Mouse (Mus musculus) embryonic fibroblast, embryonic 13.5 days (primary cell): Measurements from ENCODE around the gene Opa3. TPM values are rescaled to one million over a fixed set of nuclear protein-coding genes. Genes with fewer than 3 reads are reported as not detected.

ENCODE experiments used
- H3K27ac ChIP-seq: 2 replicates; pipeline ENCODE4 v1.5.1; 2012; ENCODE audit warnings: low read length, control low read depth, inconsistent platforms; ENCODE audit not compliant: insufficient read depth
- H3K4me1 ChIP-seq: 2 replicates; pipeline ENCODE4 v1.6.1; 2011; ENCODE audit warnings: low read length; ENCODE audit not compliant: control insufficient read depth, insufficient read depth
- H3K4me3 ChIP-seq: 2 replicates; pipeline ENCODE4 v1.5.1; 2011; ENCODE audit warnings: mild to moderate bottlenecking, control low read depth, low read length; ENCODE audit not compliant: insufficient read depth
- CTCF ChIP-seq: IDR thresholded peaks from 2 replicates; pipeline ENCODE4 v1.5.1; 2011; ENCODE audit warnings: mild to moderate bottlenecking, control low read depth, low read length, moderate library complexity, borderline replicate concordance; ENCODE audit not compliant: insufficient read depth
- POLR2A ChIP-seq: IDR thresholded peaks from 2 replicates; pipeline ENCODE4 v1.6.1; 2011; ENCODE audit warnings: low read depth, mild to moderate bottlenecking, control low read depth, low read length, moderate library complexity
- polyA plus RNA-seq: library from polyadenylated mRNA; stranded (reverse); fragments of >200 nt; gene quantifications from 2 replicates; pipeline ENCODE4 v1.2.4, GENCODE M21; 2011; ENCODE audit warnings: low read depth; ENCODE audit not compliant: missing spikeins, insufficient read length

Gene Opa3
- polyA plus RNA-seq, 1 experiment, result 24.4 TPM

- Histone ChIP-seq H3K4me1 (no peaks in the 10 kb centered on the region), H3K27ac (no peak overlapping the region), H3K4me3 (no peak overlapping the region)
- no peak for TF ChIP-seq CTCF
- no peak for TF ChIP-seq POLR2A
Measured at GRCm38 (mm10) chr7:19242005-19242404, 13.9 kb downstream of the Opa3 start.

GRCm38 (mm10) chr7:19243858-19244257 is 15.7 kb downstream of the Opa3 start:
- TF ChIP-seq CTCF, result no peak
- no peak for TF ChIP-seq POLR2A
- no peaks in the 10 kb centered on the region for H3K4me1 ChIP-seq
- H3K4me3 ChIP-seq, result no peak overlapping the region

GRCm38 (mm10) chr7:19245083-19245482 is 16.9 kb downstream of the Opa3 start:
- Histone ChIP-seq H3K4me3 (no peak overlapping the region), H3K27ac (no peak overlapping the region), H3K4me1 (no peaks in the 10 kb centered on the region)
- TF ChIP-seq POLR2A (no peak), CTCF (no peak)

More at GRCm38 (mm10) chr7:19243858-19244257, 15.7 kb downstream of the Opa3 start:
- H3K27ac ChIP-seq, result no peak overlapping the region

GRCm38 (mm10) chr7:19246855-19247254 is 18.7 kb downstream of the Opa3 start:
- Histone ChIP-seq H3K4me3 (no peak overlapping the region), H3K27ac (no peak overlapping the region), H3K4me1 (no peaks in the 10 kb centered on the region)
- TF ChIP-seq CTCF (no peak), POLR2A (no peak)

GRCm38 (mm10) chr7:19247511-19247910 is 19.4 kb downstream of the Opa3 start:
- H3K4me3 ChIP-seq, result no peak overlapping the region
- no peak overlapping the region for H3K27ac ChIP-seq
- no peaks in the 10 kb centered on the region for H3K4me1 ChIP-seq
- TF ChIP-seq CTCF (no peak), POLR2A (no peak)

- TF ChIP-seq CTCF, result no peak
- no peak for TF ChIP-seq POLR2A
- Histone ChIP-seq H3K27ac (no peak overlapping the region), H3K4me1 (no peaks in the 10 kb centered on the region), H3K4me3 (no peak overlapping the region)
Measured at GRCm38 (mm10) chr7:19252078-19252477, 23.9 kb downstream of the Opa3 start.

GRCm38 (mm10) chr7:19253437-19253836 is 25.3 kb downstream of the Opa3 start:
- H3K4me1 ChIP-seq, result no peaks in the 10 kb centered on the region
- TF ChIP-seq POLR2A (no peak), CTCF (no peak)
- no peak overlapping the region for H3K27ac ChIP-seq
- H3K4me3 ChIP-seq, result no peak overlapping the region

- Histone ChIP-seq H3K4me1 (no peaks in the 10 kb centered on the region), H3K4me3 (no peak overlapping the region), H3K27ac (no peak overlapping the region)
- TF ChIP-seq POLR2A (no peak), CTCF (no peak)
Measured at GRCm38 (mm10) chr7:19255395-19255794, 27.3 kb downstream of the Opa3 start.

GRCm38 (mm10) chr7:19256567-19256966 is 28.4 kb downstream of the Opa3 start:
- Histone ChIP-seq H3K4me3 (no peak overlapping the region), H3K27ac (no peak overlapping the region), H3K4me1 (no peaks in the 10 kb centered on the region)
- TF ChIP-seq CTCF (no peak), POLR2A (no peak)

- no peak for TF ChIP-seq CTCF
- no peak for TF ChIP-seq POLR2A
- H3K4me1 ChIP-seq, result no peaks in the 10 kb centered on the region
- no peak overlapping the region for H3K4me3 ChIP-seq
- H3K27ac ChIP-seq, result no peak overlapping the region
Measured at GRCm38 (mm10) chr7:19257390-19258022, 29.4 kb downstream of the Opa3 start.
